Mouse (Mus musculus): ENCODE results near the gene Stc2. TPM values are rescaled to one million over a fixed set of nuclear protein-coding genes. Genes with fewer than 3 reads are reported as not detected.
A peak's percentile ranks its signal among the peaks of the same experiment; 100 is the strongest.

Stc2 gene
- polyA plus RNA-seq, 1 experiment from 2014 or later, result 6.2 TPM

DNA sequence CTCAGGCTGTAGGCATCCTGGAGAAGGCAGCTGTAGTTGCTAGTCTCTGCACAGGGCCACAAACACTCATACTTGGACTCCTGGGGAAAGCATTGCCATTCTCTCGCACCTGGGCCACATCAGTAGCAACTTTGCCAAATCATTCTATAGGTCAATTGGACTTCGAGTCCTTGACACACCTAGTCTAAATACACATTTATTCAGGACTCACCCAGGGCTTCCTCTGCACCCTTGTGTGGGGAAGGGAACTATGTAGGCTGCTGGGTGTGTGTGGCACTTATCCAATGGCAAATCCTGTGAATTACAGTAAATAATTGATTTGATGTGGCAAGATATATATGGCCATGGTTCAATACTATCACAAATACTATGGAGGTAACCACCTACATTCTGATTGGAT is 14.1 kb upstream of the Stc2 start:
- H3K27ac ChIP-seq, result no peak overlapping the region
- no peaks in the 10 kb centered on the region for H3K27me3 ChIP-seq (replicated peaks)
- no peaks in the 10 kb centered on the region for H3K4me1 ChIP-seq
- no peaks in the 10 kb centered on the region for H3K9me3 ChIP-seq
- H3K4me2 ChIP-seq, result no peak overlapping the region
- no peak overlapping the region for H3K4me3 ChIP-seq (replicated peaks)
- no peaks in the 10 kb centered on the region for H3K36me3 ChIP-seq
- no peak overlapping the region for H3K9ac ChIP-seq
- WGBS, result 83% methylated on average over 2 of the region's 2 CpGs
- no peak for ATAC-seq (ENCODE audit: insufficient read depth, low FRiP score, low read depth)

- ATAC-seq (ENCODE audit: insufficient read depth, low FRiP score, low read depth), result no peak
- H3K4me2 ChIP-seq, result no peak overlapping the region
- H3K4me1 ChIP-seq, result no peaks in the 10 kb centered on the region
- H3K9me3 ChIP-seq, result no peaks in the 10 kb centered on the region
- no peak overlapping the region for H3K27ac ChIP-seq
- no peaks in the 10 kb centered on the region for H3K36me3 ChIP-seq
- no peak overlapping the region for H3K9ac ChIP-seq
- 81% methylated on average over 5 of the region's 5 CpGs for WGBS
- no peak overlapping the region for H3K4me3 ChIP-seq (replicated peaks)
- no peaks in the 10 kb centered on the region for H3K27me3 ChIP-seq (replicated peaks)
Observed at GRCm38 (mm10) chr11:31382145-31382544, 12.3 kb upstream of the Stc2 start.

DNA sequence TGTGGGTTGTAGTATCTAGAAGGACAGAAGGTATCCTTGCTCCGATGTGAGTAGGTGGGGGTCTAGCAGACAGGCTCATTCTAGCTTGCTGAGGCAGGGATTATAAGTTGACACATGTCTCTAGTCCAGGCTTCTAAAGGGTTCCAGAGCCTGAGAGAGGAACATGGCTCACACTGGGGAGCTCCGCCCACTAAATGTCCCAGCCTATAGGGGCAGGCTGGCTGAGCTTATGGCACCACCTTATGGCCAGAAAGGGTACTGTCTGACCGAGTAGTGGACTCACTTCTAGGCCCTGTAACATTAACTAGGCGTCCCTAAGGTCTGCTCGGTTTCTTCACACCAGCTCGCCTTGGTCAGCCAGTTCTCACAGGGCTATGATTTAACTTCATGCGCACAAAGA is 3.6 kb upstream of the Stc2 start:
- H3K4me1 ChIP-seq, result peaks cover 12% of the 10 kb centered on the region
- no peak overlapping the region for H3K9ac ChIP-seq
- no peak overlapping the region for H3K27ac ChIP-seq
- no peak for ATAC-seq (ENCODE audit: insufficient read depth, low FRiP score, low read depth)
- no peak overlapping the region for H3K4me2 ChIP-seq
- 70% methylated on average over 7 of the region's 7 CpGs for WGBS
- no peaks in the 10 kb centered on the region for H3K36me3 ChIP-seq
- no peak overlapping the region for H3K4me3 ChIP-seq (replicated peaks)
- H3K9me3 ChIP-seq, result no peaks in the 10 kb centered on the region
- peaks cover 17% of the 10 kb centered on the region; the same call in 1 of the 2 replicates for H3K27me3 ChIP-seq (replicated peaks)

DNA sequence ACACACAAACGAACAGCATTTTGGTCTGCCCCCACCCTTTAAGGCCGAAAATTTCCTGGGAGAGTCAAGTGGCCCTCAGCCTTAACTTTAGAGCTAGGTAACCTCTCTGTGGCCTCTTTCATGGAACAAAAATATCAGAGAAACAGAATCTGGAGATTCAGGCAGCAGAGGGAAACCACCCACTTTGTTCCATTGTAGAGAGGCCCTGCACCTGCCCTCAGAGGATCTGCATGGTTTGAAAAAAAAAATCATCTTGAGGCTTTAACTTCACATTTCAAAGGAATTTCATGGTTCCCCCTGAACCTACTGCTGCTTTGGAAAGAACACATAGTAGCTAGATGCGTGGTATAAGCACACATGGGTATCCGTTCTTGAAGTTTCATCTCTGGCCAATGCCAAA is 2.3 kb upstream of the Stc2 start:
- WGBS, result 87% methylated on average over 4 of the region's 4 CpGs
- peaks cover 18% of the 10 kb centered on the region for H3K4me1 ChIP-seq
- 0 out of 2 replicates have a peak overlapping the region, but pooled peaks have one; percentile 96 for H3K4me2 ChIP-seq
- no peak overlapping the region for H3K27ac ChIP-seq
- H3K9me3 ChIP-seq, result no peaks in the 10 kb centered on the region
- H3K36me3 ChIP-seq, result no peaks in the 10 kb centered on the region
- H3K4me3 ChIP-seq (replicated peaks), result no peak overlapping the region
- no peak overlapping the region for H3K9ac ChIP-seq
- no peak for ATAC-seq (ENCODE audit: insufficient read depth, low FRiP score, low read depth)
- peaks cover 17% of the 10 kb centered on the region; the same call in 1 of the 2 replicates for H3K27me3 ChIP-seq (replicated peaks)

GRCm38 (mm10) chr11:31371256-31371838 is 1.5 kb upstream of the Stc2 start:
- Histone ChIP-seq H3K4me1 (peaks cover 18% of the 10 kb centered on the region), H3K9me3 (no peaks in the 10 kb centered on the region), H3K36me3 (no peaks in the 10 kb centered on the region), H3K27me3 (replicated peaks) (peaks cover 17% of the 10 kb centered on the region; the same call in 1 of the 2 replicates), H3K4me3 (replicated peaks) (peak overlapping the region; percentile 57), H3K27ac (0 out of 2 replicates have a peak overlapping the region, but pooled peaks have one; percentile 4), H3K9ac (no peak overlapping the region), H3K4me2 (peak overlapping the region; percentile 96)
- WGBS, result 3% methylated on average over 39 of the region's 39 CpGs
- ATAC-seq (ENCODE audit: insufficient read depth, low FRiP score, low read depth), result peak; percentile 28; the same call in 1 of the 2 replicates

GRCm38 (mm10) chr11:31370436-31371230 is 759 bp upstream of the Stc2 start:
- WGBS, result 5% methylated on average over 24 of the region's 24 CpGs
- no peaks in the 10 kb centered on the region for H3K9me3 ChIP-seq
- 0 out of 2 replicates have a peak overlapping the region, but pooled peaks have one; percentile 4 for H3K27ac ChIP-seq
- peak overlapping the region; percentile 57 for H3K4me3 ChIP-seq (replicated peaks)
- no peaks in the 10 kb centered on the region for H3K36me3 ChIP-seq
- no peak overlapping the region for H3K9ac ChIP-seq
- peaks cover 18% of the 10 kb centered on the region for H3K4me1 ChIP-seq
- peak overlapping the region; percentile 96 for H3K4me2 ChIP-seq
- peaks cover 17% of the 10 kb centered on the region; the same call in 1 of the 2 replicates for H3K27me3 ChIP-seq (replicated peaks)
- ATAC-seq (ENCODE audit: insufficient read depth, low FRiP score, low read depth), result peak; percentile 5; the same call in 1 of the 2 replicates

DNA sequence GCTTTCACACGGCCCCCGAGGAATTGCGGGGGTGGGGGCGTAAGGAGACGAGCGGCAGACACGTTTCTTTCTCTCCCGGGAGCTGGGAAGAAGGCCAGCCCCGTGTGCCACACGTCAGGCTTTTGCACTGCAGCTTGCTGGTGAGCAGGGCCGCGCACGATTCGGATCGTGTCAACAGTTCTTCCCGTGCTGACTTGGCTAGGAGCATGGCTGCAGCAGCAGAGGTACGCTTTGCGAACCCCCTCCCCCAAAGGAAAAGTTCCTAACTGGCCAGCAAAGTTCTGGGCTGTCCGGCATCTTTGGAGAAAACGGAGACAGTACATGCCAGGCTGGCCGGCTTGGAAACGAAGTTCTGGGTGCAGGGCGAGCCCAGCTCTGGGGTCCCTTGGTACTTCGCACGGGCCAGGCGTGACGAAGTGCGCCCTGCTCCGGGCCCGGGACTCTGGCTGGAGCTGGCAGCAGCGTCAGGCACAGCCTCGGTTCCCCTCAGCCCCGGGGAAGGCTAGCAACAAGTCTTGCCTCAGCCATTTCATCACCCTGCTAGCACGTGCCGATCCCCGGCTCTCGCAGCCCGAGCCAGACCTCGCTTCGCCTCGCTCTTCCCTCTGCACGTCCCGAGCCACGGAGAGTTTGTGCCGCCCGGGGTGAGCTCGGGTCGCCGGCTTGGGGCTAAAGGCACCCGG is 768 bp downstream of the Stc2 start:
- Histone ChIP-seq H3K27me3 (replicated peaks) (peaks cover 17% of the 10 kb centered on the region; the same call in 1 of the 2 replicates), H3K4me3 (replicated peaks) (peak overlapping the region; percentile 57), H3K4me2 (peak overlapping the region; percentile 96), H3K27ac (peak overlapping the region; percentile 55), H3K9ac (peak overlapping the region; percentile 71), H3K4me1 (peaks cover 18% of the 10 kb centered on the region), H3K36me3 (no peaks in the 10 kb centered on the region), H3K9me3 (no peaks in the 10 kb centered on the region)
- ATAC-seq (ENCODE audit: insufficient read depth, low FRiP score, low read depth), result 0 out of 2 replicates have a peak, but pooled peaks have one; percentile 6
- WGBS, result under 1% methylated on average over 50 of the region's 50 CpGs

DNA sequence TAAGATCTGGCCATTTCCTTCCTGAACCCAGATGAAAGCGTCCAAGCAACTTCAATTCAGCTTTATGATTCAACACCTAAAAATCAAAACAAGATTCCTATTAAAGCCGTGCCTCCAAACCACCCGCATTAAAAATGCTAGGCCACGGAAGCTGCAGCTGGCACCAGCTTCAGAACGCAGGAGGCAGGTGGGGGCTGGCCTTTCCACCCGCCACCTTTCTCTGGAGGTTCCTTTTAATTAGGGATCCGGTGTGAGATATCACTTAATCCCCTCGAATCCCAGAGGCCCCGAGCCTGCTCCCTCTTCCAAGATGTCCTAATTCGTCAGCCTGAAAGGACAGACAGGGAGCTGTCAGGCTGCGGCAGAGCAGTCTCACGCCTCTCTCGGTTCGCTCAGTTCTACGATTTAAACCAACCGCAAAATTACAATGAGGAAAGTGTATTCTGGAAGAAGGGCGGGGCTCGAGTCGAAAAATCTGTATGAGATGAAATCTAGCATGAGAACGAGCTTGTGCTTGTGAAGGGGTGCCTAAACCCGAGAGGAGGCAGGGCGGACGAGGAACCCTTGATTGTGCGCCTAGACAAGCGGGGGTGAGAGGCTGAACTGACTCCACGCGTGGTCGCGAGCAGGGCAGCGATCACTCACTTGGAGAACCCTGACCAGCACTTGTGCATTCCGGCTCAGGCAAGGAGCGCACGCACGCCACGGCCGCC is 1.5 kb downstream of the Stc2 start:
- Histone ChIP-seq H3K4me2 (peak overlapping the region; percentile 96), H3K9me3 (no peaks in the 10 kb centered on the region), H3K27me3 (replicated peaks) (peaks cover 15% of the 10 kb centered on the region; the same call in 1 of the 2 replicates), H3K36me3 (no peaks in the 10 kb centered on the region), H3K4me1 (peaks cover 18% of the 10 kb centered on the region), H3K4me3 (replicated peaks) (peak overlapping the region; percentile 57), H3K9ac (peak overlapping the region; percentile 71), H3K27ac (peak overlapping the region; percentile 55; the same call in 1 of the 2 replicates)
- no peak for ATAC-seq (ENCODE audit: insufficient read depth, low FRiP score, low read depth)
- WGBS, result 3% methylated on average over 36 of the region's 36 CpGs

DNA sequence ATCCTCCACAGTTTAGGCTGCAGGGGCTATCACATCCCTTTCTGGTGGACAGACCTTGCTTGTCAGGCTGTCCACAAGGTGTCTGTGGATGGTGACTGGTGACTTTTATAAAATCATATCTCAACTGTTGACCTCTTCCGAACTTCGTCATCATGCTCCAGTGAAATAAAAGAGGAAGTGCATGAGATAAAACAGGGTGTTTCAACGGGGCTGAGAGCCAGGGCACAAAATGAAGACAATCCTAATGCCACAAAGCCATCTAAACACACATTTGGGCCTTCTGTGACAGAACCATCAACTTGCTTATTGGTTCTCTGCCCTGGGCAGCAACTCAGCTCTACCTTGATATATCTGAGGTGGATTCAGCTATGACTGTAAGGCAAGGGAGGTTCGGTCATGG is 3.0 kb downstream of the Stc2 start:
- no peak for ATAC-seq (ENCODE audit: insufficient read depth, low FRiP score, low read depth)
- WGBS, result 86% methylated on average over 4 of the region's 4 CpGs

GRCm38 (mm10) chr11:31366421-31366820 is 3.5 kb downstream of the Stc2 start:
- Histone ChIP-seq H3K4me1 (peaks cover 15% of the 10 kb centered on the region), H3K4me3 (replicated peaks) (no peak overlapping the region), H3K36me3 (no peaks in the 10 kb centered on the region), H3K9ac (no peak overlapping the region), H3K27me3 (replicated peaks) (peaks cover 2% of the 10 kb centered on the region; the same call in 1 of the 2 replicates), H3K27ac (no peak overlapping the region), H3K4me2 (no peak overlapping the region), H3K9me3 (no peaks in the 10 kb centered on the region)
- 71% methylated on average over 2 of the region's 2 CpGs for WGBS
- ATAC-seq (ENCODE audit: insufficient read depth, low FRiP score, low read depth), result no peak

More for the DNA sequence above, 3.0 kb downstream of the Stc2 start:
- Histone ChIP-seq H3K36me3 (no peaks in the 10 kb centered on the region), H3K9ac (no peak overlapping the region), H3K9me3 (no peaks in the 10 kb centered on the region), H3K4me2 (no peak overlapping the region), H3K27ac (no peak overlapping the region), H3K4me3 (replicated peaks) (no peak overlapping the region), H3K4me1 (peaks cover 18% of the 10 kb centered on the region), H3K27me3 (replicated peaks) (peaks cover 6% of the 10 kb centered on the region; the same call in 1 of the 2 replicates)

GRCm38 (mm10) chr11:31365981-31366380 is 3.9 kb downstream of the Stc2 start:
- H3K27me3 ChIP-seq (replicated peaks), result no peaks in the 10 kb centered on the region
- no peak overlapping the region for H3K4me3 ChIP-seq (replicated peaks)
- peaks cover 13% of the 10 kb centered on the region; the same call in 1 of the 2 replicates for H3K4me1 ChIP-seq
- H3K27ac ChIP-seq, result no peak overlapping the region
- no peak for ATAC-seq (ENCODE audit: insufficient read depth, low FRiP score, low read depth)
- H3K9me3 ChIP-seq, result no peaks in the 10 kb centered on the region
- no peaks in the 10 kb centered on the region for H3K36me3 ChIP-seq
- 86% methylated on average over 2 of the region's 2 CpGs for WGBS
- H3K9ac ChIP-seq, result no peak overlapping the region
- H3K4me2 ChIP-seq, result no peak overlapping the region
